Mouse (Mus musculus) embryo, embryonic 9.5 days (tissue): ENCODE measurements around the gene Olfr728.

Experiments
- DNase-seq: peaks from one replicate; pipeline ENCODE4 v3.0.0-alpha.2; 2017; ENCODE audit errors: extremely low spot score

The Olfr728 gene

DNA sequence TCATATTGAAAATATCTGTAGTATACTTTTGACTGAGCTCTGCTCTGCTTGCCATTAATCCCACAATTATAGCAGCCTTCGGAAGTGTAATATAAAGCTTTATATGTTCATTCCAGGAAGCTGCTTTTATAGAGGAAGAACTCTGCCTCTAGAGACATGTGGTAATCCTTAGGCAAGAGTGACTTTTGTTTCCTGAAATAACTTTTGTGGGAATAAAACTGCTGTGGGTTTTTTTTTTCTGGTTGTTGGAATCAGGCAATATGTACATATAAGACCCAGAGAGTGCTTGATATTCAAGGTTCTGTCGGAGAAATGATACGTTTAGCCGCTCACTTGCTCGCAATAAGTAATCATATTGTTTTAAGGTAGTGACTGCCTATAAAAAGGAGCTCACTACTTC, at the start of gene Olfr728:
Gene Olfr728 (minus strand): TSS at position 101 of the 400 bp plus-strand sequence.
- no peak for DNase-seq

DNA sequence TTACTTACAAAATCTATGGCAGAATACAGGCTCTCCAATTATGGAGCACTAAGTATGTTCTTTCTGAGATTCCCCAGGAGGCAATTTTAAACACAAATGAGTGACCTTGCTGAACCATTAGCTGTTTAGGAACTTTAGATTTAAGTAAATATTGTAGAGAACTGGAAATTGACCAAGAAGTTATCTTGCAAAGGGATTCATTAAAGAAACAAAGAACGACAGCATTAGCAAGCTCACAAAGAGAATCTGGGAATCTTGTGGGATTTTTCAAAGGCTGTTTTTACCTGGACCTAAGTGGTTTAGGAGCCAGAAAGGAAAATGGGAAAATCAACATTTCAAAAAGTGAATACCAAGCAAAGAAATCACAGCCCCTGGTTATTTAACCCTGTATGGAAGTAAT, 45.6 kb upstream of the Olfr728 start, which contains the start of gene Olfr730:
Gene Olfr730 (minus strand): TSS at position 101 of the 400 bp plus-strand sequence.
- no peak for DNase-seq

DNA sequence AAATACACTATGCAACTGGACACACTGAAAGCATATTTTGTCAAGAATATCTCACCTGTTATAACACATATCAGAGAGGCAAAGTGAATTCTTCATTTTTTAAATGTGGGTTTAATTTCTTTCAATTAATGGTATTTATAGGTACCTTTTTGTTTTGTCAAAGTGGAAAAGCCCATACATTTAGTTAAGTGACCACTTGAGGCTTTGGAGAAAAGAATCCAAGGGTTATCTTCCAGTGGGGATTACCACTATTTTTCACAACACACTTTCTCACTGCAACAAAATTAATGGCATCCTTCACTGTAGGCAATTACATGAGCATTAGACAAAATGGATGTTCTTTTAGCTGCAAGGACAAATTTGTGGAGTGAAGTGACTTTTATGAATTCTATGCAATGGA, 10.3 kb upstream of the Olfr728 start, which contains the start of gene Olfr729:
Gene Olfr729 (minus strand): TSS at position 101 of the 400 bp plus-strand sequence.
- no peak for DNase-seq

DNA sequence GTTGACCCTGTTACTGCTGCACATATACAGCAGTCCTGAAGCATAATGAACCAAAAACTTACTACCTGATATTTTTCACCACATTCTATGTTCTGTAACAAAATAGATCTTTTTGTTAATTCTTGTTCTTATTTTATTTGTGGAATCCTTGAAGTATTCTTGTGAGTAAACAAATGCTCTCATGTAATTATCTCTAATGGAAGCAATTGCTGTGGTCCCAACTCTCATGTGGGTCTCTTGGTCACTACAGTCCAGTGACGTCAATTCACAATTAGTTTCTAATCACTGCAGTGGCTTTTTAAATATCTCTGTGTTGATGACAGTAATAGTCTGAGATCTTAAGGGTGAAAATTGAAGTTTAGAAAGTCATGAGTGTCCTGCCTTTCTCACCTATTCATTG, 19.6 kb downstream of the Olfr728 start, which contains the start of gene Olfr727:
Gene Olfr727 (plus strand): TSS at position 301 of the 400 bp plus-strand sequence.
- no peak for DNase-seq

DNA sequence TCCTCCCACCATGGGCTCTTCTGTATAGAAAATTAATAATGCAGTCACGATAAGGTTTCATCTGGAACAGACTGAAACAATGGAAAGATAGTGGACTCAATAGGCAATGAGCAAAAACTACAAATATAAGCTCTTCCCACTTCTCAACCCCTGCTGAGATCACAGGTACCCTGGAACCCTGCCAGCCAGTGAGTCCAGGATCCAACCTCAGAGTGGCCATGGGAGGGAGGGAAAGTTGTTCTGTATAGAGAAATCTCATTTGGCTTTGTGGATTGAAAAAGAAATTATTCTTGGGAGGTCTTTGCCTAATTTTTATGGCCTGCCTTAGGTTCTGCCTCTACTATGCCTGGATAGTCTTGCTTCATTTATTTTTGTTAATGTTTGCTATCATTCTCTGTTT, 51.6 kb downstream of the Olfr728 start, which contains the start of gene Olfr726:
Gene Olfr726 (minus strand): TSS at position 101 of the 400 bp plus-strand sequence.
- DNase-seq = no peak
